Mouse (Mus musculus) erythroblast, embryonic 14.5 days (primary cell): ENCODE measurements around the gene Nsun3. TPM values are rescaled to one million over a fixed set of nuclear protein-coding genes. Genes with fewer than 3 reads are reported as not detected.

Experiments
- H3K27me3 ChIP-seq: 2 replicates; pipeline ENCODE4 v1.6.1; 2012; ENCODE audit warnings: inconsistent platforms; ENCODE audit not compliant: control insufficient read depth
- H3K36me3 ChIP-seq: 2 replicates; pipeline ENCODE4 v1.6.1; 2012; ENCODE audit warnings: mild to moderate bottlenecking, inconsistent platforms; ENCODE audit not compliant: control insufficient read depth
- H3K4me1 ChIP-seq: 2 replicates; pipeline ENCODE4 v1.6.1; 2012; ENCODE audit warnings: inconsistent platforms; ENCODE audit not compliant: control insufficient read depth
- H3K4me3 ChIP-seq: replicated peaks from 2 replicates; pipeline ENCODE3; 2012; ENCODE audit warnings: moderate library complexity, mild to moderate bottlenecking, inconsistent platforms
- H3K9me3 ChIP-seq: 2 replicates; pipeline ENCODE4 v1.6.1; 2012; ENCODE audit warnings: low read length, inconsistent platforms, mixed read lengths; ENCODE audit not compliant: control insufficient read depth
- GATA1 ChIP-seq: IDR thresholded peaks from 2 replicates; pipeline ENCODE4 v1.6.1; 2012; ENCODE audit warnings: low read length, inconsistent platforms, mixed read lengths
- TAL1 ChIP-seq: IDR thresholded peaks from 3 replicates; pipeline ENCODE4 v1.6.1; 2012; ENCODE audit warnings: low read length, inconsistent platforms, mixed read lengths
- polyA plus RNA-seq: library from polyadenylated mRNA; stranded (reverse); fragments of >175 nt; gene quantifications from 2 replicates; pipeline ENCODE4 v1.2.3, GENCODE M21; 2012

The Nsun3 gene
- polyA plus RNA-seq, 1 experiment = 0.30 TPM

DNA sequence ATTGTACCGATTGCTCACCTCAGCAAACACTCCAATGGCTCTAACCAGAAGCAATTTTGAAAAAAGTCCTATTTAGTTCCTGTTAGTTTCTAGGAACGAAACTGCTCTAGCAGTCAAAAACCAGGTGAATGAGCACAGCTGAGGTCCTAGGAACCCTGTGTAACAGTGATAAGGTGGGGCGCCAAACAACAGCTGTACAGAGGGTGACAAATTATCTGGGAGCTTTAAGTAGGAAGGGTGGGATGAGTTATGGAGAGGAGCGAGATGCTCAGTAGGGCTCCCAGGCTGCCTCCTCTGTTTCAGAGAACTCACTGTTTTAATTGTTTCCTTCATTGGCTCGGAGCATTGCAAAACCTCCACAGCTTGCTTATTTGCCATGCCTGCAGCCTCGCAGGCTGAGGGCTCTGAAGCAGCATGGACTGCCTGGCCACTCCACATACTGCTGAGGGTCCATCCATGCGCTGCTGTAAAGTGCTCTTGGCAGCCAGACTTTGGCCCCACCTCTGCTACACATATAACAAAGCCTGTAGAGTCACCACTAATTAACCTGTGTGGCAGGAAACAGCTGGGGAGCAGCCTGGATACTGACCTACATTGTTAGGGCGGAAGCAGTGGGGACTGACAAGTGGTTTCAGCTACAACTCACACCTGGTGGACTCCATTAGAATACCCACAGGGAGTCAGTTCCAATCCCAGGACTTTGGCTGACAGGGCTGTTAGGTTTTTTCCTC lies 20.8 kb upstream of the Nsun3 start:
- no peak for TF ChIP-seq TAL1
- no peak for TF ChIP-seq GATA1
- H3K9me3 ChIP-seq = no peaks in the 10 kb centered on the region
- H3K4me3 ChIP-seq = no peak overlapping the region
- H3K27me3 ChIP-seq = no peaks in the 10 kb centered on the region
- peaks cover 11% of the 10 kb centered on the region for H3K4me1 ChIP-seq
- peaks cover 5% of the 10 kb centered on the region for H3K36me3 ChIP-seq

DNA sequence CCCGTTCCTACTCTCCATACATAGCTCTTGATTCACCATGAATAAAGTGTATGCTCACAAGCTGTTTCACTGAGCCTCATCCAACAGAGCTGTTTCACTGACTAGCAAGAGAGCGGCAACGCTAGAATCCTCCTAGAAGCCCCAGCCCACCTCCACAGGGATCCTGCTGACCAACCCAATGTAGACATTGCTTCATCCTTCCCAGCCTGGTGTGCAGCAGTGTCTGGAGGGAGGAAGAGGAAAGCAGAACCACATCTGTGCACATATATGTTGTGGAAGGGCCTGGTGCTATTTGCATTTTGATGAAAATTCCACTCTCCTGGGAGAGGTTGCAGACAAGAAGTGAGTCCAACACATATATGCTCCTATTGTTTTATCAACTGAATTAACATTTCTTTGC lies 18.0 kb upstream of the Nsun3 start:
- Histone ChIP-seq H3K4me3 (no peak overlapping the region), H3K27me3 (no peaks in the 10 kb centered on the region), H3K36me3 (peaks cover 11% of the 10 kb centered on the region), H3K9me3 (no peaks in the 10 kb centered on the region), H3K4me1 (peaks cover 5% of the 10 kb centered on the region)
- no peak for TF ChIP-seq TAL1
- no peak for TF ChIP-seq GATA1

DNA sequence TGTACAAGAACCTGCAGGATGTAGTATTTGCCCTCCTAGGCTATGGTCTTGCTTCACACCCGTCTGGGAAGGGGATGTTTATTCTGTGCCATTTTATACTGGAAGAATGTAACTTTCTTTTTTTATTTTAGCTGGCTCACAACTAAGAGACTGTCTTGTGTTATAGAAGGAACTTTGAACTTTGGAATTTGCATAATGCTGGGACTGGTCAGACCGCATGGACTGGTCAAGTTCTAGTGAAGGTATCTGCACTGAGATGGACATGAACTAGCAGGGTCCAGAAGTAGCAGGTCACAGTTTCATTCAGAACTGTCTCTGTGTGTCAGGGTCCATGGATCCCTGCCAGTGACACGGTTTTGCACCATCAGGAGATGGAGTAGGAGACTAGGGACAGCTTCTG lies 13.2 kb upstream of the Nsun3 start:
- H3K36me3 ChIP-seq = peaks cover 11% of the 10 kb centered on the region
- TF ChIP-seq TAL1 = no peak
- TF ChIP-seq GATA1 = no peak

DNA sequence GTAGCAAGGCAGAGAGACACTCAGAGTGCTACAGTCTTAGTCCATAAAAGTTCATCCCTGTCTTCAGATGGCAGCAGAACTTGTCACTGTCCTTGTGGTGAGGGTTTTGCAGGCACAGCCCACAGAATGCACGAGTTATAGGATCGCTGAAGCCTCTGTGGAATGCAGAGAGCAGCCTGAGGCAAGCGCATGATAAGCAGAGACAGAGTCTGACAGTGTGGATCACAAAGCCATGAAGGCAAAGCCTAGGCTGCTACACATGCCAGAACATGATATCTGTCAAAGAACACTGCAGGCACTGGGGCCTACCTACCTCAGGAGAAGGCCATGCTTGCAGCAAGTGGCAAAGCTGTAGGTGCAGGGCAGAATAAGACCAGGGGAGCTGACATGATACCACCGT lies 12.8 kb upstream of the Nsun3 start:
- TF ChIP-seq GATA1 (no peak), TAL1 (no peak)

More for the DNA sequence above, 13.2 kb upstream of the Nsun3 start:
- no peak overlapping the region for H3K4me3 ChIP-seq
- no peaks in the 10 kb centered on the region for H3K9me3 ChIP-seq
- H3K4me1 ChIP-seq = no peaks in the 10 kb centered on the region; the same call in 1 of the 2 replicates
- no peaks in the 10 kb centered on the region for H3K27me3 ChIP-seq

DNA sequence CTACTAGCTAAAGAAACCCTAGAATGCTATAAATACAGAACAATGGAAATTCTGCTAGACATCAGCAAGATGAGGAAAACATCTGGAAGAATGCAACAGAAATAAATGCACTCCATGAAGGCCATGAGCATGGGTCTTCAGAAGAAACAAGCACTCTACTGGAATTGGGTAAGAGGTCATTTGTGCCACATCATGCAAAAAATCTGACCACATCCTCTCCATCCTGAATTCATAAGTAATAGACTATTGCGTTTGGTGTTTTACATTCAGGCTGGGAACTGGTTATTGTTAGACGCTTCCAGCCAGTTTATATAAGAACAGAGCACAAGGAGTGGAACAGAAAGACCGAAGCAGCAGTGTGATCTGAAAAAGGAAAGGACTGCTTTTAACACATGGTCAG lies 12.2 kb upstream of the Nsun3 start:
- Histone ChIP-seq H3K4me3 (no peak overlapping the region), H3K4me1 (no peaks in the 10 kb centered on the region; the same call in 1 of the 2 replicates), H3K36me3 (peaks cover 8% of the 10 kb centered on the region), H3K27me3 (no peaks in the 10 kb centered on the region), H3K9me3 (no peaks in the 10 kb centered on the region)
- TF ChIP-seq GATA1 (no peak), TAL1 (no peak)

More for the DNA sequence above, 12.8 kb upstream of the Nsun3 start:
- H3K4me3 ChIP-seq = no peak overlapping the region
- H3K9me3 ChIP-seq = no peaks in the 10 kb centered on the region
- H3K36me3 ChIP-seq = peaks cover 8% of the 10 kb centered on the region
- no peaks in the 10 kb centered on the region for H3K27me3 ChIP-seq
- H3K4me1 ChIP-seq = no peaks in the 10 kb centered on the region; the same call in 1 of the 2 replicates

DNA sequence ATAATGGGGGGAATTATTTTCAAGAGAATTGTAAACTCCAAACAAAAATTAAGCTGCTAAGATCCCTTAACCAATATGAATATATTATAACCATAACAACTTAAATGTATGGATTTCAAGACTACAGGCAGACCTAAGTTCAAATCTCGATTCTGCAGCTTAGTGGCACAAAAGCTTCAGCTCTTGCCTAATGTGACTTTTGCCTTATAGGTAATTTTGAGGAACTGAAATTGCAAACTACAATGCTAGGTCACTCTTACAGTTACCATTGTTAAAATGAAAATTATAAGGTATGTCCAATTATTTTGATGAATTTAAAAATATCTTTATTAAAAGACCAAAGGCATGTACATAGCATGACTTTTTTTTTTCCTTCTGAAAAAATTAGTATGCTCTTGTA lies 10.0 kb upstream of the Nsun3 start:
- H3K4me1 ChIP-seq = no peaks in the 10 kb centered on the region; the same call in 1 of the 2 replicates
- H3K9me3 ChIP-seq = no peaks in the 10 kb centered on the region
- no peak overlapping the region for H3K4me3 ChIP-seq
- H3K27me3 ChIP-seq = no peaks in the 10 kb centered on the region
- TF ChIP-seq GATA1 (no peak), TAL1 (no peak)
- H3K36me3 ChIP-seq = peaks cover 6% of the 10 kb centered on the region

DNA sequence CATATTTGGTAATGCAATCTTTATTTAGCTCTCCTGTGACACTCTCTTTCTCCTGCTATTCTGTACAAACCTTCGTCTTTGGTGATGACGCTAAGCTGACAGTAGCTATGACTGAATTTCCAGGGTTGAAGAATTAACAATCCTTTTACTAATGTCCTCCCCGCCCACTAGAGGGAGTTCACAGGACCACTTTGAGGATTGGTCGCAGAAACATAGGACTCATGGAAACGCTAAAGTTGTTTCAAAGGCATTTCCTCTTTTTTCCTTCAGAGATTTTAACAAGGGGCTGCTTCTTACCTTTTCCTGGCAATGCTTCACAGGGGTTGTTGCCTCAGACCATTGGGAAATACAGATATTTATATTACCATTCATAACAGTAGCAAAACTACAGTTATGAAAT lies 4.4 kb downstream of the Nsun3 start:
- no peaks in the 10 kb centered on the region for H3K27me3 ChIP-seq
- no peak for TF ChIP-seq TAL1
- no peak for TF ChIP-seq GATA1
- H3K9me3 ChIP-seq = no peaks in the 10 kb centered on the region
- no peak overlapping the region for H3K4me3 ChIP-seq
- peaks cover 25% of the 10 kb centered on the region for H3K36me3 ChIP-seq
- H3K4me1 ChIP-seq = peaks cover 19% of the 10 kb centered on the region

DNA sequence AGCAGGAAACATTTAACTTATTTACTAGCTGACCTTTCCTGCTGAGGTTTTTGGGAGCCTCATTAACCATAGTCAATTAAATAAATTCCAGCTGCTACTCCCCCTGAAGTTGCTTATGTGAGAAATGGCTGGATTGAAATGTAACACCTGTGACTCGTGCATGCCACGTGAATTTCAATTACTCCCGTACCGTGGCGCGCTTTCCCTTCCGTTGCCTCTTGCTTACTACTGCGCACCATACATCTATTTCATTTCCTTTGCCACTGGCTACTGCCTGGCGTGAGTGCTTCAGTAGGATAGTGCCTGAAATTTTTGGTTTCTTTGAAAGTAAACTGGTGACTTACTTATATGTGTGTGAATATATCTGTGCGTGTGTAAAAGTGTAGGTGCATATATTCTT lies 8.3 kb downstream of the Nsun3 start:
- Histone ChIP-seq H3K27me3 (no peaks in the 10 kb centered on the region), H3K36me3 (peaks cover 26% of the 10 kb centered on the region), H3K4me3 (no peak overlapping the region), H3K9me3 (no peaks in the 10 kb centered on the region), H3K4me1 (no peaks in the 10 kb centered on the region)
- TF ChIP-seq GATA1 (no peak), TAL1 (no peak)

DNA sequence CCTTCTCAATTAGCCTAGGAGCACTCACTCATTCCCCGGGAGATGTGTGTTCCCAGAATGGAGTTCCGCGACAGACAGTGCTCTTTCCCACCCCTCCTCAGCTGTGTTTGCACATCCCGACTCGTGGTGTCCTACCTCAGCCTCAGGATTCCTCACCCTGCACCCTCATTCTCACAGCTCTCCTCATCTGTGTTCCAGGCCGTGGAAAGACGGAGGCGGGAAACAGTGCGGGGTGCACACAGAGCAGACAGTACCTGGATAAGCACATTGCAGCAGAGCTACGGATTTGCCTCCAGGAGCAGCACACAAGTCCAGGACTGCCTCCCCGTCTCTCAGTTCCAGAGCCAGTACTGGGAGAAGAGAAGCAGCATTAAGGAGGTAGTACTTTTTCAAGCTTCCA lies 10.6 kb downstream of the Nsun3 start:
- no peaks in the 10 kb centered on the region for H3K4me1 ChIP-seq
- TF ChIP-seq TAL1 (no peak), GATA1 (no peak)
- no peaks in the 10 kb centered on the region for H3K9me3 ChIP-seq
- no peaks in the 10 kb centered on the region for H3K27me3 ChIP-seq
- H3K4me3 ChIP-seq = no peak overlapping the region
- H3K36me3 ChIP-seq = peaks cover 16% of the 10 kb centered on the region

DNA sequence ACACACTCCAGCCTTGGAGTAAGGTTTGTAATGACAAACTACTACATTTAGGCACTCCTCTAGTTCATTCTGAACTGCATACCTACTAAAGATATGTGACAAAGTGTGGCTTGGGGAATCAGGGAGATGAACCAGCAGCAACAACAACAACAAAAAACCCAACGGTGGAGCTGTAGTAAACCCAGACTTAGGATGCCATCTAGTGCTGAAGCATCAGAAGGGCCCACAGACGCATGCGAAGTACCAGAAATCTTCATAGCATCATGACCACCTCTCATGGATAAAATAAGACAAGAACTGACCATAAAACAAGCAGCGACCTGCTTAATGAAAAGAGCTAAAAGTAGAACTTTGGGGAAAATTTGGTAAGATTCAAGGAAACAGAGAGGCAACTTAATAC lies 13.2 kb downstream of the Nsun3 start:
- Histone ChIP-seq H3K9me3 (no peaks in the 10 kb centered on the region), H3K4me1 (no peaks in the 10 kb centered on the region), H3K4me3 (no peak overlapping the region), H3K36me3 (peaks cover 20% of the 10 kb centered on the region), H3K27me3 (no peaks in the 10 kb centered on the region)
- no peak for TF ChIP-seq GATA1
- no peak for TF ChIP-seq TAL1
